Mouse (Mus musculus): ENCODE data around the gene Ofd1.

Ofd1 gene

DNA sequence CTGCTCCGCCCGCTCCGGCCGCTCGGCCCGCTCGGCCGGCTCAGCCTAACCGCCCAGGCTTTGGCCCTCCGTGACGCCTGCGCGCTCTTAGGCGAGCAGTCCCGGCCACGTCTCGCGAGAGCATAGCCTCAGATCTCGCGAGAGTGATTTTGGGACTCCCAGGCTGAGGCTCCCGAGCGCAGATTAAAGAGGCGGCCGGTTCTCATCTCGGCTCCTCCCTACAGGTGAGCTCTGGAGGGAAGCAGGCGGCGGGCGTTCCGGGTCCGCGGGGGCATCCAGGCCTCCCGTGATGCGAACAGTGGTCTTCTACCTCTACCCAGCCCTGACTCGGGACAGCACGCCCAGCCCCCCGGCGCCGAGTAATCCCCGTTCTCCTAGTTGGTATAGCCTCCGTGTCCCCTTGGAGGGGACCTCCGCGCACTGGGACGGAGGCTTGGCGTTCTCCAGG lies at the start of gene Ofd1:
TSS of gene Ofd1 (minus strand) at position 89 of the 448 bp plus-strand sequence.
- DNase-seq (ENCODE audit: low read depth, low spot score): peak; percentile 94

DNA sequence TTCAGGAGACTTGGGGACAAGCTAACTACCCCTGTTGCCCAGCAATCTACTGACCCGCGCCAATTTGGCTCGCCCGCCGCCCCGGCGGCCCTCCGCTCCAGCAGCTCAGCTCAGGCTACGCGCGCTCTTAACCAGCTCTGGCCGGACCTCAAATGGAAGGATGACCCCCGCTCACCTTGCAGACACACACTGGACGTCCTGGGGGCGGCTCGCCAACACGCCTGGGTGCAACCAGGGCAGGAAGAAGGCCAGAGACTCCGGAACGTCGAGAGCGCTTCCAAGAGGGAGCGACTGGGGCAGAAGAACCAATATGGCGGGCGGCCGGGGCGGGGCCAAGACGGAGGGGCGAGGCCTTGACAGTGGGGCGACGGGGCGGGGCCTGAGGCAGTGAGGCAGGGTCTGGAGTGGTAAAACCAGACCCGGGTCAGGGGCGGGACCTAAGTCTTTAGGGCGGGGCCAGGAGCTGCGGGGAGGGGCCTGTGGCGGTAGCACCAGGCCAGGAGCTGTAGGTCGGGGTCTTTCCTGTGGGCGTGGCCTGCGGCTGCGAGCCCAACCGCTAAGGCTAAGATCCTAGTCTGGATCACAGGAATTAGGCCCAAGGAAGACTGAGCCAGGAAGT lies 39.0 kb upstream of the Ofd1 start, which contains the start of gene Rab9:
TSS of gene Rab9 (minus strand) at position 503 of the 619 bp plus-strand sequence.
- peak; percentile 93 for DNase-seq (ENCODE audit: low read depth, low spot score)

DNA sequence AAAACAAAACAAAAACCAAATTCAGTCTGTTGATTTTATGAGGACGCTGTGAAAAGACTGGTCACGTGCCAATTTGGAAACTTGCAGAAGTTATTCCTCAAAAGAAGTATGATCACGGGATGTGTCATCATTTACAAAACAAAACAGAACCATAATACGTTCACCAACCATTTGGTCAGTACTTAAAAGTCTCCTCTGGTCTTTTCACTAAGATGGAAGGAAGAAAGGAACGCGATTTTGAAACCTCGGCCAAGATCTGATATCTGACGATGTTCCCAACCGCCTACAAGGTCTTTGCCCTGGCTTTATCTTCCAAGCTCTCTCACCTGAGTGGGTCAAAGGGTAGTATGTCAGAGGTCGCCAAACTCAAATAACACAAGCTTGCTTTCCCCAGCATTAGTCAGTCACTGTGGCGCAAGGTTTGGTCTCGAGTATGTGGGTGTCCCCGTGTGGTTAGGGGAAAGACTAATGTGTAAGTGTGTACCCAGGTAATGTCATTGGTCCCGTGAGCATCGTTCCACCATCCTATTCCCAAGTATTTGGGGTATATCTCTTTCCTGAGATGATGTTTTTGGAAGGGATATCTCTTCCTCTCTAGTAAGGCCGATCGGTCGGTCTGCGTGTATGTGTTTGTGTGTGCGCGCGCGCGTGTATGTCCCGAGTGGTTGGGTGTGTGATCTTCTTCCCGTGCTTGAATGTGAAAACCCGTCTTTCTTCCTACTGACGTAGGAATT lies 38.3 kb upstream of the Ofd1 start:
- DNase-seq (ENCODE audit: low read depth, low spot score): peak; percentile 36

DNA sequence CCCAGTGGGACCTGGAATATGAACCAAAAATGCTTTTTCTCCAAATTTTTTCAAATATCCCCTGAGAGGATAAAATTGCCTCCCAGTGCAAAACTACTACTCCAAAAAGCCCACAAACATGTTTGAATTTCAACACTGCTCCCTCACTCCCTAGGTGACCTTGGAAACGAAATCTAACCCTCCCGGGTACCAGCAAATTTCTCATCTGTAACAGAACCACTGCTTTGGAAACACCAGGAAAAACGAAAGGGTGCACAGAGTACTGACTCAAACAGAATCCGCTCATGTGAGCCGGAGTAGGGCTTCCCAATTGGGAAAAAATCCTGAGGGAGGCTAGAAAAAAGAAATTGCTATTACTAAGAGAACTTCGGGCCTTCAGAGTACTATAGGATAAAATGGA lies 36.9 kb upstream of the Ofd1 start:
- DNase-seq (ENCODE audit: low read depth, low spot score): no peak

DNA sequence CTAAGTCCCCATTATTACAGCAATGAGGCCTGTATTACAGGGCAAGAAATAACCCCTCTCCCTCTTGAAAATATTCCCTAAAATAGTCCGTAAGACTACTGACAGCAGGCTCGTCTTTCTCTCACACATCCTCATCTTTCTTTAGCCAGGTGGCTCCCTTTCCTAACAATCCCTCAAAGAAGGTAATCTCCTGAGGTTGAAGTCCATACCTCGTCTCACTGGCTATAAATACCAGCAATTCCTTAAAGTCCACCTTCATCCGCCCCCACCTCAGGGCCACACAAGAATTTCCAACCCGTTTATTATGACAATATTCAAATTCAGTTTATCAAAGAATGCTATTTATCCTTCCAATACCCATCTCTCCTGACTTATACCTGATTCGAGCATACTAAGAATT lies 32.1 kb upstream of the Ofd1 start:
- no peak for DNase-seq (ENCODE audit: low read depth, low spot score)

DNA sequence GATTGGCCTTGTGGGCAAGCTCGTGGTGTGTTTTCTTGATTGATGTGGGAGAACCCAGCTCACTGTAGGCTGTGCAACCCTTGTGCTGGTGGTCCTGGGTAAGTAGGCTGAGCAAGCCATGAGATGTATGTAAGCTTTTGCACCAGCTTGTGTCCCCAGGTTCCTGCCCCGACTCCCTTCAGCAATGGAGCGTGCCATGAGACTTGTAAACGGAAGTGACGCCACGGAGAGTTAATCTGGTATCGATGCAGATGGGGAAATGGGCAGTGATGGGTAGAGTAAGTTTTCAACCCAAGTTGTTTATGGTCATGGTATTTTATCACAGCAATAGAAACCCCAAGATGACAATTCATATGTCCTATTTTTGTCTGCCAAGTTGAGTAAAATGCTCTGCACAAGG lies 27.8 kb upstream of the Ofd1 start:
- DNase-seq (ENCODE audit: low read depth, low spot score): no peak

DNA sequence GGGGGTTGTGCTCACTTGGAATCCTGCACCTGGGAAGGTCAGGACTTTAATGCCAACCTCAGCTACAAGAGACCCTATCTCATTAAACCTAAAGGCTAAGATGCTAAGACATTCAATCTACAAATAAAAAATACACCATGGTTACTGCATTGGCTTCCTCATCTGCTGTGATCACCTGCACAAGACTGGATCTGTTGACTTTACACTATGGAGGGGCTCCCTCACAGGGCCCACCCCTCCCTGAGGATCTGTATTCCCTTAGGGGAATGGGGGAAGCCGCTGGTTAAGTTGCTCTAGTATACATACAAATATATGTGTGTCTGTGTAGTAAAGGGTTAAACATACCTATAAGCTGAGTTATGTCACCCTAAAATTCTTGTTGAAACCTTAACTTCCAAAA lies 15.0 kb upstream of the Ofd1 start:
- no peak for DNase-seq (ENCODE audit: low read depth, low spot score)

DNA sequence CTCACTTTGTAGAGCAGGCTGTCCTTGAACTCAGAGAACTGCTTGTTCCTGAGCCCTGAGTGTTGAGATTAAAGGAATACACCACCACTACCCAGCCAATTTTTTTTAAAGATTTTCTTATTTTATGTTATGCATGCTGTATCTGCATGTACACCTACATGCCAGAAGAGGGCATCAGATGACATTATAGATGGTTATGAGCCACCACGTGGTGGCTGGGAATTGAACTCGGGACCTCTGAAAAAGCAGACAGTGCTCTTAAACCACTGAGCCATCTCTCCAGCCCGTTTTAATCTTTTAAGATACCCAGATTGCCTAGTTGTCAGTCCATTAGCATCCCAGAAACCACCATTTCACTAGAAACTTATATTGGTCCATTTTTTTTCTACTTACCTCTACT lies 13.8 kb upstream of the Ofd1 start:
- DNase-seq (ENCODE audit: low read depth, low spot score): no peak

DNA sequence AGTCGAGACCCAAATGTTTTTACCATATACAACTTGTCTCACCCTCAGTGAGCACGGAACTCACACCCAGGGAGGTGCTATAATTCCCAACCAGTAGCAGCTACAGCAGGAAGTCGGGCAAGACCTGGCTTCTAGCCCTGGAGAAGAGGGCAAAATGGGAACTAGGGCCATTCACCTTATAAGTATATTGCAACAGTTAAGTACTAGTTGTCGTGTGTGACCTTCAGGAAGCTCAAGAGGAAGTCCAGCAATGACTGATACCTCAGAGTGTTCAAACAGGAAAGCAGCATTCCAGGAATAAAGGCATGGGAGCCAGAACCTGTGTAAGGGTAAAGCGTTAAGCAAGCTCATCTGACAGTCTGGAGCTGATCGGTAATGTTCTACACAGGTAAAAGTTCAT lies 13.0 kb upstream of the Ofd1 start:
- no peak for DNase-seq (ENCODE audit: low read depth, low spot score)

DNA sequence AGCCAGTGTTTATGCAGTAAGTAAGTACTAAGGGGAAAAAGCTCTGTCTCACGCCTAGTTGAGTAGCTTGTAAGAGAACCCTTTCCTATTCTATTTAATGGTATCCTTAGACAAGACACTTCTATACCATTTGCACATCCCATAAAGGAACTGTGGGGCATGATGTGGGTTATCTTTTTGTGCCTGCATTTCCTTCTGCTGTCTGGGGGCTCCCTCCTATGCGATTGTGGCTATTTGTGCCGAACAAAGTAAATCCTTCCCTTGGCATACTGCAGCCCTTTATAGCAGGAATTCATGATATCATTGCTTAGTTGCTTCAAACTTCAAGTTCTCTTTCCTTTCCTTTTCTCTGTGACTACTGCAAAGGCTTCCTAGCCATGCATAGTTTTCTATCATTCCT lies 4.0 kb upstream of the Ofd1 start:
- DNase-seq (ENCODE audit: low read depth, low spot score): no peak

DNA sequence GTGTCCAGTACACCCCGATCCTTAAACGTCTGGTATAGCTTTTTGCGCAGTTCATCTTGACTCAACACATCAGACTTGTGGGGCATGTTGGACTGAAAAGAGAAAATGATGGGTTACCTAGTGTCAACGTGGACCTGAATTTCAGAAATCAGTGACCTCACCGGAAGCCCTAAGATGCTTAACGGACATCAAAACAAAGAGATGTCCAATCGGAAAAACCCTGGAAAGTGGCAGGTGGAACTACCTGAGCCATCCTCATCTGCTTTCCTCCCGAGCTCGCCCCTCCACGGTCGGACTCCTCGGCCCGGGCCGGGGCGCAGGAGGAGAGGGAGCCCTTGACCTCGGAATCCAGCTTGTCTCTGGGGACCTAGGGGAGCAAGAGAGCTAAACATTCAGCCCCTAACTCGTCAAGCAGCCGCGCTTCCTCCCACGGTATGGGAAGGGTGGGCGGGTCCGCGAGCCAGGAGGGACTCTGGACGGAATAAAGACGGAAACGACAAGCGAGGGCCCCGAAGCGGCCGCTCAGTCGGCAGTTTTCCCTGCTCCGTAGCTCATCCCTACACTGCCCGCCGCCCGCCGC lies 378 bp downstream of the Ofd1 start, which contains the start of gene Trappc2:
TSS of gene Trappc2 (plus strand) at position 539 of the 580 bp plus-strand sequence.
- DNase-seq (ENCODE audit: low read depth, low spot score): no peak

DNA sequence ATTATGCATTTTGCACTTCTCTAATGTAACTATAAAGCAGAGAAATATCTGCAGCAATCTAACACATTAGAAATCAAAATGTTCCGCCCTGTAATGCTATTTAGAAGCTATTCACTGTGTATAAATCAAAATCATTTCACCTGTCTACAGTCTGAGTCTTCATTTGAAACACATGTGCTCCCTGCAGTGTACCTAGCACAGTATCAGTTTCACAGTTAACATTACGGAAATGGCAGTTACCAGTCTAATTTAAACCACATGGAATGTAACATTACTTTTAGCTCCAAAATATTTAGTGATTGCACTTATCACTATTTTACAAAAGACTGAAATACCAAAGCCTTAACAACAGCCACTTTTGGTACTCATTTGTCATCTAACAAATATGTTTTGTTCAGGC lies 5.7 kb downstream of the Ofd1 start:
- no peak for DNase-seq (ENCODE audit: low read depth, low spot score)

DNA sequence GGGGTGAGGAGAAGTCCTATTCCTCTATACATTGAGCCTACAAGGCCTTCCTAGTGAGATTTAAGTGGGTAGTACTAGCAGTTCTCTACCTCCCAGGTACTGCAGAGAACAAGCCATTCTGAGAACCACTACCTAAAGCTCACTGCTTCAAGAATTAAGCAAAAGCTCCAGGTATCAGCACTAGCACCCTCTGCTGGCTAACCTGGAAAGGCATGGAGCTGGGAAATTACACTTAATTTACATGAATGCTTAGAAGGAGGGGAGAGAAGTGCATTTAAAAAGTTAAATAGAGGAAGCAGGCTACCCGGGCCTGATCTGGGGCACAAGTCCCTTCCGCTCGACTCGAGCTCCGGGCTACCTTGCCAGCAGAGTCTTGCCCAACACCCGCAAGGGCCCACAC lies 24.3 kb downstream of the Ofd1 start:
- DNase-seq (ENCODE audit: low read depth, low spot score): peak; percentile 54

DNA sequence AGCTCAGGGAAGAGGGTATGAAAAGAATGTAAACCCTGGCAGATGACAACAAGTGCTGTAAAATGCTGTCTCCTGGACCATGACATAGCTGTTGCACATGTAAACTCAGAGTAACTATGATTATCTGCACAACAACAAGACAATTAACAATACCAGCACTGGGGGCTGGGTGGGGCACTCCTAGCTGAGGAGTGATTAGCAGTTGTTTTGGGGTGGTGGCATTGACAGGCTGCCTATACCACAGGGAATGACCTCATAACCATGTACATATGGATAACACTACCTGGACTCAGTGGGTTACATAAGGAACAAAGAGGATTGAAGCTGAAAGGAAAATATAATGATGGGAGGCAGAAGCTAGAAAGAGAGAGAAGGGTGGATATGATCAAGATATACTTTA lies 32.6 kb downstream of the Ofd1 start:
- DNase-seq (ENCODE audit: low read depth, low spot score): no peak

DNA sequence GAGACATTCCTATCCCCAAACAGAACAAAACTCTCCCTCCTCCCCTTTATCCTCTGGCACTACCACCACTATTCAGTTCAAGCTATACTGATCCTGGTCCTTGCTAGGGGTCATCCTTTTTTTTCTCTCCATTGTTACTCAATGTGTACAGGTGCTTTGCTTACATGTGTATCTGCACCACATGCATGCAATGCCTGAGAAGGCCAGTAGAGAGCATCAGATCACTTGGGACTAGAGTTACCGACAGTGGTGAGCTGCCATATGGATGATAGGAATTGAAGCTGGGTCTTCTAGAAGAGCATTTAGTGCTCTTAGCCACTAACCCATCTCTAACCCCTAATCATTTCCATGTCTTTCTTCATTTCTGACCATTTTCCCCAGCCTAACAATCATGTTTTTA lies 46.8 kb downstream of the Ofd1 start:
- peak; percentile 5 for DNase-seq (ENCODE audit: low read depth, low spot score)

DNA sequence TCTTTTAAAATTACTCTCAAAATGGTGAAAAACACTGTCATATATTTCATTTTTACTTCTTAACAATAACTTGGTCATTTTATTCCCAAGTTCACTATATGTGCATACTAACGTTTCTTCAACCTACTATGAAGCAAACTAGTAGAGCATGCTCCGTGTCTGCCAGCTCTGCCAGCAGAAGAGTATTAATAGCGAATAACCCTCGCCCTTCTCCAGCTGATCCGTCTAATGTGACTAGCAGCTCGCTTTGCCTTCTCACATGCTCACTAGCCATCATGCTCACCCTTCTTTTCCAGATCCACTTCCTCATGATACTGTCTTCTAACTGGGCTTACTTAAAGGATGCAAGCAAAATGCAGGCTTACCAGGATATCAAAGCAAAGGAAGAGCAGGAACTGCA lies 53.8 kb downstream of the Ofd1 start:
- no peak for DNase-seq (ENCODE audit: low read depth, low spot score)

DNA sequence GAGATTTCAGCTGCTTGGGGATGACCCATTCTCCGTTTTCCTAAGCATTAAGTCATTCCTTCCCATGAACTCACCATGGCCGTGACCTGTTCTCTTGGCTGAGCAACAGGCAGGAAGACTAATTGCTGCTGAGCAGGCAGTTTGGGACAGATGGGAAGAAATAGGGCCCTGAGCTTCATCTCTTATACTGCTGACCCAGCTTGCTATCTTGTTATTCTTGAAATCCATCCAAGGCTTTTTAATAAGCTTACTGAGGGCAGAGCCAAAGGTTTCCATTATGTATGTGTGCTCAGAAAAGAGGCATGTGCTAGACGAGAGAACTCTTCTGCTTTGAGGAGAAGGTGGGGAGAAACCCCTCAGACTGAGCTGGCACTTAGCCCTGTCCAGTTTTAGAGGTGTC lies 55.6 kb downstream of the Ofd1 start:
- DNase-seq (ENCODE audit: low read depth, low spot score): no peak

DNA sequence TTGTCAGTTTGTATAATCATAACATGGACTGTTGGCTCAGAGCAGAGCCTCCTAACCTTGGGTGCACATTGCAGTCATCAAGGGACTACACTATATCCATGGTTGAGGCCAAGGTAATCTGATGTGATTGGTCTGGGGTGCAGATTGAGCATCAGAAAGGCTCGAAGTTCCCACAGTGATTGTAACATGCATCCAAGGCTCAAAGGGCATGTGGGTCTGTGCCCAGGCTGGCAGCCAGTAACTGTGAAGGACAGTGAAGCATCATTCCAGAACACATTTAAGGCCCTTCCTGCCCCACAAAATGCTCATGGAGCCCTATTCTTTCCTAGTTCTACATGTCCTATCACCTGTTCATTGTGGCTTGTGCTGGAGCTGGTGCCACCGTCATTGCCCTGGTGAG lies 56.9 kb downstream of the Ofd1 start:
- DNase-seq (ENCODE audit: low read depth, low spot score): no peak

DNA sequence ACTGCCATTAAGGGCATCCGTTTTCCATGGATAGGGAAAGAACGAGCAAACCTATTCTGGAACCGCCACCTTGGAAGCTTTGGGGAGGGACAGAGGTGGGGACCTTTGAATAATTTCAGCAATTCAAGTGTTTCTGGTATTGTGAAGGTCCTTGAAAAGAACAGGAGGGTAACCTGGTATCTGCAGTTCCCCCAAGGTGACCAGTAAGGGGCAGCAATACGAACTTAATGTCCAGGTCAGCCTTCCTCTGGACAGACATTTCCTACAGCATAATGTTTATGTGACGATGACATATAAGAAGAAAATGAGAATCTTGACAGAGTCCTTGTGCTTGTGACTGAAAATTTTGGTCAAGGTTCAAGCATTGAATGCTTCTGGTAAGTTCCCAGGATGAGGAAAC lies 61.9 kb downstream of the Ofd1 start:
- DNase-seq (ENCODE audit: low read depth, low spot score): no peak

DNA sequence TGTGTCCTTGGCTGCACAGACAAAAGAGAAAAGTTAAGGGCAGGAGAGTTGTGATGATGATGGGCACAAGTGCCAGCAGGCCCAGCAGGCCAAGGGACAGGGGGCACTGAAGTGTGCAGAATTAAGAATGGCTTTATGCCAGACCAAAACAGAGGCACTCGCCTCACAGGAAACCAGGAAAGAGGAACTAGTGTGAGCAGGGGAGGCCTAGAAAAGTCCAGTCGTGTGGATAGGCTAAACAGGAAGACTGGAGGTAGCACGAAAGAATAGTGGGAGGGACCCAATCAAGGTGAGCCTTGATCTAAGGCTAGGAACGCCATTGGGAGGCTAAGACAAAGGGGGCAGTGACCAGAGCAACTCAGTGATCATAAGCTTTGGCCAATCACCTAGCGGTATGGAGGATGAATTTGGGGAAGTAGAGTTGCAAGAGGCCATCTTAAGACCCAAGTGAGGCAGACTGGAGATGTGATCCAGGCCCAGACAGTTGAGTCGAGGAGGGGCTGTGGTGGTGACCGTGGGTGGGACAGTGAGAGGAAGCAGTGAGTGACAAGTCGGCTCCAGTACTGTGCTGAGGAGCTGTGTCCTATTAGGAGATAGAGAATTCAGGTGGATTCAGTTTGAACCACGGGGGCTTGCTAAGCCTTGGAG lies 63.7 kb downstream of the Ofd1 start:
- DNase-seq (ENCODE audit: low read depth, low spot score): no peak

DNA sequence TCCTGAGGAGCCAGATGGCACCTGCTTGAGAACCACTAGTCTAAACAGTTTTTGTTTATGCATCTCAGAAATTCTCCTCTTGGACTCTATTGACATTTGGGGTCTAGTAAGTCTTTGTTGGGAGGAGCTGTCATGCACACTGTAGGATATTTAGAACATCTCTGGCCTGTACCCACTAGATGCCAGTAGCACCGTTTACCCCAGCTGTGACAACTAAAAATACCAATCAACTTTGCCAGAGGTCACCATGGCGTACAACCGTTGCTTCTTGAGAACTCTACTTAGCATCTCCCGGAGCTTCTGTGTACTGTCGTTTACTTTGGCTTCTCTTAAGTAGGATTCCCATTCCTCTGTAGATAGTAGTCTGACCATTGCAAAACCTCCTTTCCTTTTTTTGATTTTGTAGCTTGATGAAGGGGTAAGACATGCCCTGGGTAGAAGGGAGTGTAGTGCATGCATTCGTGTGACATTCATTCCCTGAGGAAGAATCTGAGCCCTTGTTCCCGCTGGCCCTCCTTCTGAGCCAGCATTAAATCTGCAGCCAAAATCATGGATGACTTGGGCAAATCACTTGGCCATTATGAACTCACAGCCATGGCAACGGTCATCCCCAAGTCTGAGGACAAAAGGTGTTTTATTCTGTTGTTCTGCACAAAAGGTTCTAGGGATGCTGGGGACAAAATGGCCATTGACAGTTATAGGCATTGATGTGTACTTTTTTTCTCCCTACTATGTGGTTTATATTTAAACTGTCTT lies 74.9 kb downstream of the Ofd1 start:
- no peak for DNase-seq (ENCODE audit: low read depth, low spot score)

DNA sequence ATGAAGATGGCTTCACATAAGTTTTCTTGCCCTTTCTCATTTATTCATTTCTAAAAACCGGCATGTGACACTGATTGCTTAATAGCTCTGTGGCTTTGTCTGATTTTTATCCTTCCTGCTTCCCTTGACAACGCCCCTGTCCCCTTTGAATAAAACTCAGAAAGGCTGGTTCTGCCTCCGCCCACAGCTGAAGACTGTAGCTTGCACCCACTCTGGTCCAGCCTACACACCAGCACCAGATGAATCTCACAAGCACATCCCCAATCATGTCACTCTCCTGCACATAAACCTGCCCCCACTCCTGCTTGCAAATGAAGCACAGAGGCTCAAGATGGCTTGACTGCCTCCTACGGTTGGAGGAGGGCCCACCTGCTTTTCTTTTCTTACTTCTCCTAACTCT lies 80.0 kb downstream of the Ofd1 start:
- no peak for DNase-seq (ENCODE audit: low read depth, low spot score)

All from CD4-positive, CD25-positive, alpha-beta regulatory T cell, adult 2 months (primary cell).